Mouse (Mus musculus): ENCODE measurements around the gene Ndel1.

Gene Ndel1

GRCm38 (mm10) chr11:68892233-68892832 lies 20.7 kb upstream of the Ndel1 start:
- ATAC-seq (ENCODE audit: low TSS enrichment) = no peak

- no peak for ATAC-seq (ENCODE audit: low TSS enrichment)
These were observed 20.2 kb upstream of the Ndel1 start for GRCm38 (mm10) chr11:68891823-68892222.

GRCm38 (mm10) chr11:68890625-68891024 lies 19.0 kb upstream of the Ndel1 start:
- no peak for ATAC-seq (ENCODE audit: low TSS enrichment)

GRCm38 (mm10) chr11:68888653-68889052 lies 17.0 kb upstream of the Ndel1 start:
- ATAC-seq (ENCODE audit: low TSS enrichment) = no peak

GRCm38 (mm10) chr11:68888253-68888652 lies 16.6 kb upstream of the Ndel1 start, which contains the start of gene Rnf222:
Rnf222 (plus strand) TSS chr11:68888553.
- no peak for ATAC-seq (ENCODE audit: low TSS enrichment)

- ATAC-seq (ENCODE audit: low TSS enrichment) = no peak
These were observed 14.4 kb upstream of the Ndel1 start for GRCm38 (mm10) chr11:68886091-68886490.

GRCm38 (mm10) chr11:68884368-68884767 lies 12.7 kb upstream of the Ndel1 start:
- ATAC-seq (ENCODE audit: low TSS enrichment) = no peak

- ATAC-seq (ENCODE audit: low TSS enrichment) = no peak
These were observed 12.2 kb upstream of the Ndel1 start for GRCm38 (mm10) chr11:68883843-68884242.

- no peak for ATAC-seq (ENCODE audit: low TSS enrichment)
These were observed 10.4 kb upstream of the Ndel1 start for GRCm38 (mm10) chr11:68882107-68882506.

- ATAC-seq (ENCODE audit: low TSS enrichment) = no peak
These were observed 7.2 kb upstream of the Ndel1 start for GRCm38 (mm10) chr11:68878811-68879210.

GRCm38 (mm10) chr11:68874841-68875240 lies 3.2 kb upstream of the Ndel1 start:
- no peak for ATAC-seq (ENCODE audit: low TSS enrichment)

- no peak for ATAC-seq (ENCODE audit: low TSS enrichment)
These were observed 381 bp downstream of the Ndel1 start for GRCm38 (mm10) chr11:68871277-68871676.

GRCm38 (mm10) chr11:68864544-68865189 lies 7.0 kb downstream of the Ndel1 start:
- ATAC-seq (ENCODE audit: low TSS enrichment) = no peak

- no peak for ATAC-seq (ENCODE audit: low TSS enrichment)
These were observed 8.0 kb downstream of the Ndel1 start for GRCm38 (mm10) chr11:68863631-68864091.

GRCm38 (mm10) chr11:68862260-68862659 lies 9.4 kb downstream of the Ndel1 start:
- no peak for ATAC-seq (ENCODE audit: low TSS enrichment)

- ATAC-seq (ENCODE audit: low TSS enrichment) = no peak
These were observed 11.6 kb downstream of the Ndel1 start for GRCm38 (mm10) chr11:68859943-68860593.

GRCm38 (mm10) chr11:68857329-68857728 lies 14.3 kb downstream of the Ndel1 start:
- ATAC-seq (ENCODE audit: low TSS enrichment) = no peak

- ATAC-seq (ENCODE audit: low TSS enrichment) = no peak
These were observed 17.0 kb downstream of the Ndel1 start for GRCm38 (mm10) chr11:68854621-68855020.

- ATAC-seq (ENCODE audit: low TSS enrichment) = no peak
These were observed 17.9 kb downstream of the Ndel1 start for GRCm38 (mm10) chr11:68853611-68854401.

GRCm38 (mm10) chr11:68852932-68853409 lies 18.7 kb downstream of the Ndel1 start:
- peak; percentile 96 for ATAC-seq (ENCODE audit: low TSS enrichment)

- peak; percentile 67 for ATAC-seq (ENCODE audit: low TSS enrichment)
These were observed 19.2 kb downstream of the Ndel1 start for GRCm38 (mm10) chr11:68852486-68852901.
